Mouse (Mus musculus) regulatory T cell (primary cell): ENCODE measurements around the gene Mup15.

ENCODE experiments used
- in situ Hi-C: fragments of 300-600 bp; cut with MboI, MseI; formaldehyde crosslinking; loops from one replicate; pipeline ENCODE4 v1.15.1; 2025; ENCODE audit warnings: high pct_unique_total_duplicates

Mup15 gene

DNA sequence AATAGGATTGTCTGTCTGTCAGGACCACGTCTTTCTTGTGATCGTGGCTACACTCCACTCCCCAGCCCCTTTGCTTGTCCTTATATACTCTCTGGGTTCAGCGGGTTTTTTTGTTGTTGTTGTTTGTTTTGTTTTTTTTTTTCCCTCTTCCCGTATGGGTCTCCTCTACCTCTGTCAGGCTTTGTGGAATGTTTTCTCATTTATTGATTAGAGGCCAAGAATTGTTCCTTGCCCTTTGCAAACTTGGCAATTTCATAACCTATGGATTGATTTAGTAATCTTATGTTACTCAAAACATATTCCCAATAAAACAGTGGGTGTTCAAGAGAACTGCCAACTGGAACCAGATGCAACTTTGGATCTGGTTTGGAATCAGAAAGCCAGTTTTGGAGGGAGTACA lies at the start of gene Mup15:
Gene Mup15 (minus strand): TSS at position 101 of the 400 bp plus-strand sequence.
- in situ Hi-C loops = loop anchor here (10.0 kb wide), 4 partner anchors 75 to 1375 kb away; partner anchors contain the start of genes Mup16 and Mup8
